Mouse (Mus musculus): ENCODE measurements around the gene Rps6kb2. TPM values are rescaled to one million over a fixed set of nuclear protein-coding genes. Genes with fewer than 3 reads are reported as not detected.

The Rps6kb2 gene
- total RNA-seq, 2 experiments from 2014 or later, result 24.8 to 27.8 TPM

DNA sequence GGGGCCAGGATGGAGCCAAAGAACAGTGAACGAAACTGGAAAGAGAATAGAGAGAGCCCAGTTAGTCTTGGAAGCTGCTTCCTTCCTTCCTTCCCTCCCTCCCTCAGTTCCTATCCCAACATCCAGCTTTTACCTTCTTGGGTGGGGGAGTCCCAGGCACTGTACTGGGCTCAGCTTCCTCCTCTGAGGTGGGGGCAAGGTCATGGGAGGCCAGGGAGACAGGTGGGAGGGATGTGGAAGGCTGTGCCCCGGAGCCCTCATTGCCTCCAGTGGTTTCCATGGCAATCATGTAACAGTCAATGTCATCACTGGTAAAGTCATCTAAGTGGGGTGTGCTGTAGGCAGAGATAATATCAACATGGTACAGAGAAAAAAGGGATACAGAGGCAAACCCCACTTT is 32.9 kb upstream of the Rps6kb2 start:
- intact Hi-C loops (cut with DNase I), result no loop called here
- TF ChIP-seq CTCF (IDR thresholded peaks at IDR 0.05), result no peak
- DNase-seq, result peak; percentile 16
- Histone ChIP-seq H3K4me3 (no peak overlapping the region), H3K27ac (no peak overlapping the region)

DNA sequence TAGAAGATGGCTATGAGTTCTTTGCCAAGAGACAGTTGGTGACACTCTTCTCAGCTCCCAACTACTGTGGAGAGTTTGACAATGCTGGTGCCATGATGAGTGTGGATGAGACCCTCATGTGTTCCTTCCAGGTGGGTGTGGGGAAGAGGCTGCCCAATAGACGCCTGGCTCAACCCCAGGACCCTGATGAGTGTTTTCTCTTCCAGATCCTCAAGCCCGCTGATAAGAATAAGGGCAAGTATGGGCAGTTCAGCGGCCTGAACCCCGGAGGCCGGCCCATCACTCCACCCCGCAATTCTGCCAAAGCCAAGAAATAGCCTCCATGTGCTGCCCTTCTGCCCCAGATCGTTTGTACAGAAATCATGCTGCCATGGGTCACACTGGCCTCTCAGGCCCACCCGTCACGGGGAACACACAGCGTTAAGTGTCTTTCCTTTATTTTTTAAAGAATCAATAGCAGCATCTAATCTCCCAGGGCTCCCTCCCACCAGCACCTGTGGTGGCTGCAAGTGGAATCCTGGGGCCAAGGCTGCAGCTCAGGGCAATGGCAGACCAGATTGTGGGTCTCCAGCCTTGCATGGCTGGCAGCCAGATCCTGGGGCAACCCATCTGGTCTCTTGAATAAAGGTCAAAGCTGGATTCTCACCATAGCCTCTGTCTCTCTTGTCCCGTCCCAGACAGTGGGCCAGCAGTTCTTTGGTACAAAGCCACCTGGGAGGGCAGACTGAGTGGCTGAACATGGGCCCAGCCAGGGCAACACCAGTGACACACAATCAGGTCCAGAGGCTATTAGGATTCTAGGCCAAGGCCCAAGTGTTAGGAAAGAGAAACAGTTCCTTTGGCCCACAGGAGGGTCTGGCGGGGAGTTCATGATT is 31.9 kb upstream of the Rps6kb2 start:
- TF ChIP-seq CTCF (IDR thresholded peaks at IDR 0.05), result no peak
- Histone ChIP-seq H3K27ac (no peak overlapping the region), H3K4me3 (no peak overlapping the region)
- intact Hi-C loops (cut with DNase I), result loop anchor here (5.0 kb wide), 1 partner anchor 68 kb away; the partner anchor contains the start of gene Aip
- peak; percentile 41 for DNase-seq

DNA sequence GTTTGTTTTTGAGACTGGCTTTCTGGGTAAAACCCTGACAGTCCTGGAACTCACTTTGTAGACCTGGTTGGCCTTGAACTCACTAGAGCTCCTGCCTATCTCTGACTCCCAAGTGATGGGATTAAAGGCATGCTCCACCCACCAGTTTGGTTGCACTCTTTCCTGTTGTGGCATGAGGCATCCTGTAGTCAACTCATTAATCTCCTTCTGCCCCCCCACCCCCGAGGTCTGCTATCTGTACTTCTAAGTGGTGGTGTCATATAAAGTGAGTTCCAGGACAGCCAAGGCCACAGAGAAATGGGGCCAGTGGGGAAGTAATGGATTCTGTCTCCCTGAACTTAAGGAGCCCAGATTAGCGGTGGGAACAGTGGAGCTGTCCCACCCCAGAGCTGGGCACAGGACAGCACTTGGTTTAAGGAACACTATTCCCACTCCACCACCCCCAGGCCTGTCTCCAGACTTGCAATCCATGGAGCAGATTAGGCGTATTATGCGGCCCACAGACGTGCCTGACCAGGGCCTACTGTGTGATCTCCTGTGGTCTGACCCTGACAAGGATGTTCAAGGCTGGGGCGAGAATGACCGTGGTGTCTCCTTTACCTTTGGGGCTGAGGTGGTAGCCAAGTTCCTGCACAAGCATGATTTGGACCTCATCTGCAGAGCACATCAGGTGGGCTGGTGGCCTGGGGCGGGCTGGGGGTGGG is 31.0 kb upstream of the Rps6kb2 start:
- intact Hi-C loops (cut with DNase I), result loop anchor here (5.0 kb wide), 1 partner anchor 67 kb away; the partner anchor contains the start of gene Aip
- H3K4me3 ChIP-seq, result no peak overlapping the region
- no peak for TF ChIP-seq CTCF (IDR thresholded peaks at IDR 0.05)
- H3K27ac ChIP-seq, result no peak overlapping the region
- peak; percentile 10 for DNase-seq

- no peak for TF ChIP-seq CTCF (IDR thresholded peaks at IDR 0.05)
- Histone ChIP-seq H3K4me3 (peak overlapping the region; percentile 94), H3K27ac (peak overlapping the region; percentile 98; the same call in 1 of the 2 replicates)
- no peak for DNase-seq
- intact Hi-C loops (cut with DNase I), result loop anchor here (5.0 kb wide), 1 partner anchor 66 kb away; the partner anchor contains the start of gene Aip
Measured at GRCm38 (mm10) chr19:4193129-4193528, 30.0 kb upstream of the Rps6kb2 start.

- no peak for DNase-seq
- peak overlapping the region; percentile 98 for H3K27ac ChIP-seq
- H3K4me3 ChIP-seq, result peak overlapping the region; percentile 94
- intact Hi-C loops (cut with DNase I), result loop anchor here (5.0 kb wide), 1 partner anchor 65 kb away; the partner anchor contains the start of gene Aip
- no peak for TF ChIP-seq CTCF (IDR thresholded peaks at IDR 0.05)
Measured at GRCm38 (mm10) chr19:4192251-4192985, 29.3 kb upstream of the Rps6kb2 start.

- peak within 1 kb of the TSS; percentile 98 for H3K27ac ChIP-seq
- H3K4me3 ChIP-seq, result peak within 1 kb of the TSS; percentile 94
- peak; percentile 79 for TF ChIP-seq CTCF (IDR thresholded peaks at IDR 0.05)
- DNase-seq, result peak; percentile 99
- intact Hi-C loops (cut with DNase I), result loop anchor here (1.0 to 5.0 kb wide), 2 partner anchors 21 to 64 kb away; partner anchors contain the start of gene Aip
Measured at GRCm38 (mm10) chr19:4191528-4192250, 28.5 kb upstream of the Rps6kb2 start, which contains the start of gene Ppp1ca. Ppp1ca (plus strand) TSS chr19:4192065.

- intact Hi-C loops (cut with DNase I), result loop anchor here (1.0 to 5.0 kb wide), 2 partner anchors 21 to 64 kb away; partner anchors contain the start of gene Aip
- no peak for TF ChIP-seq CTCF (IDR thresholded peaks at IDR 0.05)
- Histone ChIP-seq H3K4me3 (peak within 1 kb of the TSS; percentile 94), H3K27ac (peak within 1 kb of the TSS; percentile 98)
- no peak for DNase-seq
Measured at GRCm38 (mm10) chr19:4190831-4191334, 27.7 kb upstream of the Rps6kb2 start, which contains the start of gene Tbc1d10c. Tbc1d10c (minus strand) TSS chr19:4191284.

- intact Hi-C loops (cut with DNase I), result no loop called here
Measured at GRCm38 (mm10) chr19:4189051-4189620, 26.0 kb upstream of the Rps6kb2 start.

GRCm38 (mm10) chr19:4187303-4187702 is 24.1 kb upstream of the Rps6kb2 start:
- intact Hi-C loops (cut with DNase I), result no loop called here
- no peak for TF ChIP-seq CTCF (IDR thresholded peaks at IDR 0.05)
- H3K4me3 ChIP-seq, result peak overlapping the region; percentile 45
- DNase-seq, result peak; percentile 69
- peak overlapping the region; percentile 81 for H3K27ac ChIP-seq

More at GRCm38 (mm10) chr19:4189051-4189620, 26.0 kb upstream of the Rps6kb2 start:
- Histone ChIP-seq H3K27ac (peak overlapping the region; percentile 81), H3K4me3 (no peak overlapping the region)
- no peak for TF ChIP-seq CTCF (IDR thresholded peaks at IDR 0.05)
- DNase-seq, result no peak

GRCm38 (mm10) chr19:4184976-4185975 is 22.1 kb upstream of the Rps6kb2 start:
- no peak for TF ChIP-seq CTCF (IDR thresholded peaks at IDR 0.05)
- intact Hi-C loops (cut with DNase I), result no loop called here
- no peak for DNase-seq
- peak overlapping the region; percentile 28; the same call in 1 of the 2 replicates for H3K27ac ChIP-seq
- H3K4me3 ChIP-seq, result no peak overlapping the region
